Mouse (Mus musculus) liver, adult 10 weeks (tissue): ENCODE measurements around the gene Ryr1. TPM values are rescaled to one million over a fixed set of nuclear protein-coding genes. Genes with fewer than 3 reads are reported as not detected.

ENCODE experiments used
- polyA plus RNA-seq: library from polyadenylated mRNA; stranded (reverse); fragments of 350-450 nt; fragmentation: Illumina TruSeq; extraction: RNeasy Lipid Tissue Mini Kit (QIAGEN cat#74804); gene quantifications from one replicate; pipeline ENCODE4 v1.2.3, GENCODE M21; 2014; ENCODE audit warnings: low read depth, low replicate concordance

The Ryr1 gene
- not detected for polyA plus RNA-seq

DNA sequence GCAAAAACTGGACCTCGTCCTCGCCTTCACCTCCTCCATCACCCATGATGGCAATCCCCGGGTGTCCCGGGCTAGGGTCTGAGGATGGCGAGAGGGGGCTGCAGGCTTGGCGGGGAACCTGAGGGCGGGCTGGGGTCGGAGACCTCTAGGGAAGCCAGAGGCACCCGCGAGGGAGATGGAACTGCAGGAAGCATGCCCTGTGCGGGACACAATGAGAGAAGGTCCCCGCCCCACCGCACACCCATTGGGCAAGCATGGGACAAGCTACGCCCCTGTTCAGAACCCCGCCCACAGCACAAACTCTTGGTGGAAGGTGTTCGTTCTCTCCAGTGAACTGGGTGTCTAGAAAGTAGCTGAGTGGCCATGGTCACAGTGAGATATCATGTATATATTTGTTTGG is at the start of gene Ryr1:
Ryr1 (minus strand) TSS at position 210 of the 400 bp plus-strand sequence.

GRCm38 (mm10) chr7:29170066-29170754 is 45.2 kb upstream of the Ryr1 start, which contains the start of the genes Ggn and Spred3:
TSS of gene Ggn (plus strand) at chr7:29170210.
TSS of gene Spred3 (minus strand) at chr7:29170411.

GRCm38 (mm10) chr7:29155838-29156782 is 31.1 kb upstream of the Ryr1 start, which contains the start of gene Fam98c:
TSS of gene Fam98c (minus strand) at chr7:29156234.

DNA sequence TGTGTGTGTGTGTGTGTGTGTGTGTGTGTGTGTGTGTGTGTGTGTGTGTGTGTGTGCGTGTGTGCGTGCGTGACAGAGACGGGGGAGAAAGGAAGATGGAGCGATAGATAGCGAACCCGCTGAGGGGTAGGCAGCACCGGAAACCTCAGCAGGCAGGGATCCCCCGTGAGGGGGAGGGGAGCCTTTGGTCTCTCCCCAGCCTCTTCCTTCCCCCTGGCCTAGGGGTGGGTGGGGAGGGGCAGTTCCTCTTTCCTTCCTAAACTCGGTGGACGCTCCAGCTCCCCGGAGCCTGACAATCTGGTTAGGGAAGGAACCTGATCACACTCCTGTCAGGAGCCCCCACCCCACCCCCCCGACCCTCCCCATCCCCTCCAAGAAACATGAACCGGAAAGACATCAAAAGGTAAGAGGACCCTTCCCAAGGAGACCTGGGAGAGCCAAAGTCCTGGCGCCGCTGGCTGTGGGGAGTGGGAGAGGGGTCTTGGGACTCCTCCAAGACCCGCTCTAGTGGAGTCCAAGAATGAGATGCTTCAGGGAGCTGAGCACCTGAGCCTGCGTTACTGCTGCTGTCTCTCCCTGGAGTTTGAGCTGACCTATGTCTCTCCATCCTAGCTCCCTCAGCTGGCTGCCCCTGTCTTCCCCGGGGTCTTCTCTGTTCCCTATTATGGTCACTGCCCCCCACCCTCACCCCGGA is 9.9 kb upstream of the Ryr1 start, which contains the start of gene Rasgrp4:
Rasgrp4 (plus strand) TSS at position 159 of the 694 bp plus-strand sequence.

DNA sequence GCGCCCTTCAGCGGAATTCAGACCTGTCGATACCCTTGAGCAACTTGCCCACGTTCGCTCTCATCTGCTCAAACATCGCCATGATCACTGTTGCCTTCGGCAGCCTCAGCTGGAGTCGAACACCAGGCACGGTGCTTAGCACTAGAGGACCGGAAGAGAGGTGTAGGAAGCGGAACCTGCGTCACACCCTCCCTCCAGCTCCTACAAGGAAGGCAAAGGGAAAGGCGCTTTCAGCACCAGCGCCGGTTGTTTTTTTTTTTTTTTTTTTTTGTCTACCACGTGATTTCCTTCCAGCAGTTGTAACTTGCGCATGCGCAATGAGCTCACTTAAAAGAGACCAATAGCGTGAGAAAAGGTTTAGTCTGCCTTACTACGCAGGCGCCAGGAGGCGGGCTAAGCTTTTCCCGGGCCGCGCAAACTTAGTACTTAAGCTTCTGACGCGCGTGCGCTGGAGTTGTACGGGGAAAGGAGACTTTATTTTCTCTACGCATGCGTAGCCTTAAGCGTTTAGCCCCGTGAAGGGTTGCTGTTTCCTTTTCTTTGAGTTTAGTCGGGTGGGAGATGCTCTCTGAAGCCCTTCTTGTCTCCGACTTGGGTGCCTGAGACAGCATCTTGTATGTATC is 143.2 kb downstream of the Ryr1 start, which contains the start of the genes Eif3k and Map4k1:
Eif3k (minus strand) TSS at position 214 of the 623 bp plus-strand sequence.
Map4k1 (plus strand) TSS at position 400 of the 623 bp plus-strand sequence.

GRCm38 (mm10) chr7:28961927-28962670 is 162.9 kb downstream of the Ryr1 start, which contains the start of gene Actn4:
TSS of gene Actn4 (minus strand) at chr7:28962340.

Other genes starting within 250 kb of the Ryr1 start
- not detected for gene Capn12, start 243.8 kb downstream of the Ryr1 start, polyA plus RNA-seq
- 18.6 TPM for gene Actn4, start 162.8 kb downstream of the Ryr1 start, polyA plus RNA-seq
- gene Eif3k, start 143.3 kb downstream of the Ryr1 start, polyA plus RNA-seq = 9.8 TPM
- not detected for gene Map4k1, start 143.1 kb downstream of the Ryr1 start, polyA plus RNA-seq
- gene Rasgrp4, start 9.7 kb upstream of the Ryr1 start, polyA plus RNA-seq = 0.11 TPM
- 2.1 TPM for gene Fam98c, start 31.1 kb upstream of the Ryr1 start, polyA plus RNA-seq
- not detected for gene Ggn, start 45.0 kb upstream of the Ryr1 start, polyA plus RNA-seq
- 0.66 TPM for gene Spred3, start 45.2 kb upstream of the Ryr1 start, polyA plus RNA-seq
- gene Psmd8, start 55.5 kb upstream of the Ryr1 start, polyA plus RNA-seq = 69.6 TPM
- gene Catsperg1, start 88.9 kb upstream of the Ryr1 start, polyA plus RNA-seq = not detected
- 1.7 TPM for gene Kcnk6, start 107.3 kb upstream of the Ryr1 start, polyA plus RNA-seq
- 1.0 TPM for gene Yif1b, start 113.2 kb upstream of the Ryr1 start, polyA plus RNA-seq
- gene 2200002D01Rik, start 123.3 kb upstream of the Ryr1 start, polyA plus RNA-seq = 4.4 TPM
- gene Spint2, start 156.7 kb upstream of the Ryr1 start, polyA plus RNA-seq = 13.1 TPM
- not detected for gene Ppp1r14a, start 164.1 kb upstream of the Ryr1 start, polyA plus RNA-seq
- not detected for gene Dpf1, start 178.8 kb upstream of the Ryr1 start, polyA plus RNA-seq